Mouse (Mus musculus) ZHBTc4 (cell line): ENCODE measurements around the gene Gcnt4.

Source experiments
- DNase-seq: peaks from one replicate; pipeline ENCODE4 v3.0.0-alpha.2; 2011; ENCODE audit warnings: low read depth, low spot score

Gcnt4 gene

DNA sequence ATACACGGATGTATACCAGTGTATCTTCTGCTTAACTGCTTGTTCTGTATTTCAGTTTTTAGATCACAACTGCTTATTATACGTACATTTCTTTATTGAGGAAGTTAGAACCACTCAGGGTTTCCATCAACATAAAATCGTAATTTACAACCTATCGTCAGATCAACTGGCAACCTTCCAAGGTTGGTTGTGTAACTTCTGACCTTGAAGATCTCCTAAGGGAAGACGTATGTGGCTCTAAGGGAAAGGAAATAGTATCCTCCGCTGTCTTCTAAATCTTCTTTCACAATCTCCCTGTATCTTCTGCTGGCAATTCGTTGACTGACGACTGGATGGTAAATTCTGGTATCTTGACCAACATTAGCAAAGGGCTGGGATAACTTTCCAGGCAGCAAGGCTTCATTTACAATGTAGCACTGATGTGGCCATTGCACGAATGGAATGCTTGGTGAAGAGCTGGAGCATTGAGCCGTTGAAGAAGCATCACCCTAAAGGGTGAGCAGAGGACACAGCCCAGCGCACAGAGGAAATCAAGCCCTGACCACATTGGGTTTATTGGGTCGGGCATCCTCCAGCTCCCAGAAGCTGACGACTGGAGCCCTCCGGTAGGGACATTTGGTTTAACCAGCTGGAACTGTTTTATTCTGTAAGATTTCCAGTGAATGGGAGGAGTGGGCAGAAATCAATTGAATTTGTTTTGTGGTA, 66.2 kb downstream of the Gcnt4 start:
- DNase-seq: no peak

GRCm38 (mm10) chr13:96993291-96993989, 69.0 kb downstream of the Gcnt4 start:
- no peak for DNase-seq

GRCm38 (mm10) chr13:96995243-96995642, 70.8 kb downstream of the Gcnt4 start:
- no peak for DNase-seq

GRCm38 (mm10) chr13:96997080-96997479, 72.6 kb downstream of the Gcnt4 start:
- DNase-seq: peak; percentile 56
